In the genomic region with DNA sequence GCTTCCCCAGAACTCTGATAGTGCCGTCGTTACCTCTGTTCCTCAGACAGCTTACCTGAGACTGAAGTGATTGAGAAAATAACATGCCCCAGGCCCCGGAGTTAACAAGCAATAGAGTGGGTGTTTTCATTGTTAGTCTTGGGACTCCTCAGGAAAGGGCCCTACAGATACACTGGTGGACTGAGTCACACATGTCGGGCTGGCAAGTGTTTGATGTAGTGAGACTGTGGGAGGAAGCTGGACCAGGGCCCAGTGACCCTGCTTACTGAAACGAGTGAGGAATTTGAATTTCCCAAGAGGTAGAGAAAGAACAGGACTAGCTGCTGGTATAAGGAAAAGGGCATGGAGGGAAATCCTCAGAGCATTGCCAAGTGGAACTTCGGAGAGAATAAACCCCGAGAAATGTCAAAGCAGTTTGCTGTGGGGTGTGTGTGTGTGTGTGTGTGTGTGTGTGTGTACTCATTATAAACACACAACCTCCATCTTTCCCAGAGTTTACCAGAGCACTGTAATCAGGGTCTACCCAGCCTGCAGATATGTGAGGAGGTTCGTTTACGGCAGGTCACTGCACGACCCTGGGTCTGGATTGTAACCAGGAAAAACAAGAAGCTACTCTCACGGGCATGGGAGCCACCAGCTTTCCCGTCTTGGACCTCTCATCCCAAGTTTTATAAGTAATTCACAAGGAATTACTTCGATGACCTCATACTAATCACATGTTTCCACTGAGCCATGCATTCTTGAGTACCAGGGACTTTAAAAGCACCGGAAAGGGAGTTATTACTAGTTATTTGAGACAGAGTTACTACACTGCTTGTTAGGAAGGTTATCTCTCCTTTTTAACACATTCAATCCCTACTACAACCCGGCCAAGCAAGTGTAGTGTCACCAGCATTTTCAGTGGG, we compare ENCODE assay signal across 9 mouse cellular contexts. TPM values are rescaled to one million over a fixed set of nuclear protein-coding genes. Genes with fewer than 3 reads are reported as not detected.
DNase-seq lines count a peak whose midpoint lies in the region; ATAC-seq and TF ChIP-seq lines count a peak whose summit lies in the region.
"Had no signal": no experiment of that assay in that cellular context is flagged by ENCODE, and none has a peak within 500 bp of the region (broad histone marks: within the 10 kb centered on the region; RNA-seq: fewer than 3 reads in every experiment).

No protein-coding gene starts in this region.

- no peak for TF ChIP-seq CTCF in forebrain, postnatal 0 days (IDR thresholded peaks at IDR 0.05; ENCODE audit: low read depth)

- no peak overlapping the region for H3K4me3 ChIP-seq in forebrain, postnatal 0 days (ENCODE audit: low read depth, low read length)

- 39% methylated on average over 15 of the region's 15 CpGs for WGBS in forebrain, postnatal 0 days

- H3K9ac ChIP-seq in forebrain, postnatal 0 days, result no peak overlapping the region

- no peaks in the 10 kb centered on the region for H3K36me3 ChIP-seq in forebrain, postnatal 0 days (ENCODE audit: insufficient read depth)

- peak; percentile 61 for ATAC-seq in forebrain, postnatal 0 days

- H3K27ac ChIP-seq in forebrain, postnatal 0 days (ENCODE audit: low read depth, low read length), result no peak overlapping the region

- H3K4me2 ChIP-seq in forebrain, postnatal 0 days (ENCODE audit: low read depth), result no peak overlapping the region

- H3K27me3 ChIP-seq in forebrain, postnatal 0 days (ENCODE audit: insufficient read depth, low read length), result no peaks in the 10 kb centered on the region

- peak; percentile 62 to 63 for DNase-seq in right cerebral cortex, postnatal 10 days (ENCODE audit: low spot score in 2 of 2)
- DNase-seq in right cerebral cortex, postnatal 36 days (ENCODE audit: low spot score in 2 of 2), result no peak
- peak; percentile 54 for DNase-seq in forebrain, postnatal 0 days
- DNase-seq in kidney, adult 9 months, result peak; percentile 26
- DNase-seq in ovary, postnatal 14 days (ENCODE audit: low spot score), result peak; percentile 32
- DNase-seq in retina, postnatal 1 day, result no peak
- DNase-seq in embryo, embryonic 10.5 days (ENCODE audit: low spot score), result no peak
- DNase-seq in B cell, adult 2 months, result no peak
- DNase-seq: layer of hippocampus, adult 9-11 months had no signal

- H3K4me1 ChIP-seq in forebrain, postnatal 0 days (ENCODE audit: insufficient read depth), result no peaks in the 10 kb centered on the region

- no peaks in the 10 kb centered on the region for H3K9me3 ChIP-seq in forebrain, postnatal 0 days (ENCODE audit: low read length)

RNA-seq across cellular contexts. Expression of gene Prr5l, which starts 20.4 kb away (rescaled TPM):
- total RNA-seq in forebrain, postnatal 0 days (2014; rRNA removed), result 3.2 and 4.2 TPM in 2 replicates
- polyA plus RNA-seq in forebrain, postnatal 0 days (2015; fragmentation: Nextera tagmentation; extraction: Ambion mirVana), result 3.6 and 5.6 TPM in 2 replicates

RNA-seq across cellular contexts. Expression of gene Commd9, which starts 23.6 kb away (rescaled TPM):
- total RNA-seq in forebrain, postnatal 0 days (2014; rRNA removed), result 144 and 195 TPM in 2 replicates
- 97.7 and 107 TPM in 2 replicates for polyA plus RNA-seq in forebrain, postnatal 0 days (2015; fragmentation: Nextera tagmentation; extraction: Ambion mirVana)

Comparison
In these comparisons a context has a peak if more than half of its experiments do, and no peak if none do; other contexts are left out.
1. DNase-seq: peak in right cerebral cortex, postnatal 10 days (2 of 2), forebrain, postnatal 0 days (single experiment), kidney, adult 9 months (single experiment) and ovary, postnatal 14 days (single experiment); none in right cerebral cortex, postnatal 36 days (0 of 2), retina, postnatal 1 day (single experiment), embryo, embryonic 10.5 days (single experiment) and B cell, adult 2 months (0 of 2).